Mouse (Mus musculus): ENCODE results near the gene Cd3d. TPM values are rescaled to one million over a fixed set of nuclear protein-coding genes. Genes with fewer than 3 reads are reported as not detected.
A peak's percentile ranks its signal among the peaks of the same experiment; 100 is the strongest.
"Not testable (repeated sequence)": the region's sequence is repeated elsewhere in the genome, so short reads cannot be mapped to it uniquely, and the experiment has no call there.

Cd3d gene
- polyA plus RNA-seq (2012; rRNA removed) = 0.22 and 0.36 TPM in 2 replicates

DNA sequence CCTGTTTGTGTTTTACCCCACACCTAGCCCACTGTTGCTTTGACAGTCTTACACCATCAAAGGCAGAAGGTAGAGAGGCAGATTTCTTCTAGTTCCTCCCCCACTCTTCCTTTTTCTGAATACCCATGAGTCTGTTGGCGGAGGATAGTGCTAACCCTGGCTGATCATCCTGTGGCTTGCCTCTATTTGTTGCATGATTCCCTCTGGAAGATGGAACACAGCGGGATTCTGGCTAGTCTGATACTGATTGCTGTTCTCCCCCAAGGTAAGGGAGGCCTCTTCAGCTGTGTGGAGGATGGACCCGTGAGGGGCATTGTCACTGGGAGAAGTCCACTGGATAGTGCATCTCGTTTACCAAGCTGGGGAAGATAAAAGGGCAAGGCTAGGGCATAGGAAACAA lies at the start of gene Cd3d:
Gene Cd3d (plus strand): TSS at position 111 of the 400 bp plus-strand sequence.
- DNase-seq (ENCODE audit: low read depth) = no peak

DNA sequence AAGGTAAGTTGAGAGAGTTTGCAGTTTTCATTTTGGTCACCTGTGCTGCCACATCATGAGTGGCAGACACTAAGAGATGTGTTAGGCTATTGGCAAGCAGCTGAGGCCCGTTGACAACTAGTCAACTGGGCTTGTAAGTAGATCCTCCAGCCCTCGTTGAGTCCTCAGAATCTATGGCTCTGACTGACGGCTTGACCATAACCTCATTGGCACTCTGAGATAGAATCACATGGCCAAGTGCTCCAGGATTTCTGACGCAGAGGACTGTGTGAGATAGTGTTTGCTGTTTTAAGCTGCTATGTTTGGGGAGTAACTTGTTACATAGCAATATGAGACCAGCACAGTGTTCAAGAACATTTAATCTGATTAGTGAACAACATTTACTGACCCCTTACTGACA lies 39.8 kb upstream of the Cd3d start:
- DNase-seq (ENCODE audit: low read depth) = no peak

GRCm38 (mm10) chr9:44942421-44942820 lies 39.2 kb upstream of the Cd3d start:
- no peak for DNase-seq (ENCODE audit: low read depth)

DNA sequence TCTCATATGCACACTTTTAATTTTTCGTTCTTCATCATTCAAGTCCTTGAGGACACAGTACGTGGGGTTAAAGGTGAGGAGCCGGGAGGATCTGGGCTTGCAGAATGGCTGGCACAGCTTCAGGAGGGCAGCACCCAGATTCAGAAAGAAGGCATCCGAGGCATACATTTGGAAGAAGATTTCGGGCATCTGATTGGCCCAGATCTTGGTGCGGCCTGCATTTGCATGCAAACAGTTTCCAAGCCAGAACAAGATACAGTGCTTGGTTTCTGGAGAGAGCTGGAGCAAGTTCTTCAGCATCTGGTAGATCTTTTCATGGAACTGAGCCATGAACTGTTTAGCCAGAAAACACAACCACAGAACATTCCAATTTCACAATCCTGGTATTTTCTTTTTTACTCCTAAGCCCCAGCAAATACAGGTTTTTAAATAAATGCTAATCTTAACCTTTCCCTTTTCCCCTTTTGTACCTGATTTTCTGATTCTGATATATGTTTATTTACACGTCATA lies 35.3 kb upstream of the Cd3d start:
- DNase-seq (ENCODE audit: low read depth) = no peak

GRCm38 (mm10) chr9:44947836-44948235 lies 33.8 kb upstream of the Cd3d start:
- DNase-seq (ENCODE audit: low read depth) = no peak

DNA sequence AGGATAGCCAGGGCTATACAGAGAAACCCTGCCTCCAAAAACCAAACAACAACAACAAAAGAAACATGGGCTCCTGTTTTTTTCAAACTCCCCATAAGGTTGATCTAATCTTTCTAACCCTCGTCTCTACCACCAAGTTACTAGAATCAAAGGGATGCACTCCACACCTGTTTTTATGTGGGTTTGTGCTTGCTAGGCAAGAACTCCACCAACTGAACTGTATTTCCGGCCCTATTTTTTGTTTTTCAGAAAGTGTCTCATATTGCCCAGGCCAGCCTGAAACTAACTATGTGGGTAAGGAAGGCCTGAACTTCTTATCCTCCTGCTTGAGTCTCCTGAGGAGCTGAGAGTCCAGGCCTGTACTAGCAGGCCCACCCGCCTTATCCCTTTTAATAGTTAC lies 27.2 kb upstream of the Cd3d start:
- DNase-seq (ENCODE audit: low read depth) = no peak

GRCm38 (mm10) chr9:44965126-44965832 lies 16.3 kb upstream of the Cd3d start, which contains the start of gene Ube4a:
Gene Ube4a (minus strand): TSS chr9:44965600.
- peak; percentile 85 for DNase-seq (ENCODE audit: low read depth)

DNA sequence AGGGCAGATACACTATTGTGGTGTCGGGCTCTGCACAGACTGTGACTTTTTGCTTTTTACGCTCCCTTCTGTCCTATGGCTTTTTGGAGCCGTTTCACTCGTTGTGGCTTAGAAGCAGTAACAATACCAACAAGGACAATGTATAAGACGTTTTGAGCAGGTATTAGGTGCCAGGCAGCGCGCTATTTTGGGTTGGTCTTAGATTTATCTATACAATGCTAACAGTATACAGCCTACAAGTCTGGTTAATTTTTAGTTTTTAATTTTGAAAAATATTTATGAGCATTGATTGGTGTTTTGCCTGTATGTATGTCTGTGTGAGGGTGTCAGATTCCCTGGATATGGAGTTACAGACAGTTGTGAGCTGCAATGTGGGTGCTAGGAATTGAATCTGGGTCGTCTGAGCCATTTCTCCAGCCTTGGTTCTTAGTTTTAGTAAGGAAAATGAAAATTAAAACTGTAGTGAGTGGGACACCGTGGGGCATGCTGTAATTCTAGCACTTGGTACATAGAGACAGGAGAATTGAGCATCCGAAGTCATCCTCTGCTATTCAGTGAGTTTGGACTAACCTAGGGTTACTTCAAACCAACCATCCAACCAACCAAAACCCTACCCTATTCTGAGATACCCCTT lies 15.6 kb upstream of the Cd3d start:
- no peak for DNase-seq (ENCODE audit: low read depth)

DNA sequence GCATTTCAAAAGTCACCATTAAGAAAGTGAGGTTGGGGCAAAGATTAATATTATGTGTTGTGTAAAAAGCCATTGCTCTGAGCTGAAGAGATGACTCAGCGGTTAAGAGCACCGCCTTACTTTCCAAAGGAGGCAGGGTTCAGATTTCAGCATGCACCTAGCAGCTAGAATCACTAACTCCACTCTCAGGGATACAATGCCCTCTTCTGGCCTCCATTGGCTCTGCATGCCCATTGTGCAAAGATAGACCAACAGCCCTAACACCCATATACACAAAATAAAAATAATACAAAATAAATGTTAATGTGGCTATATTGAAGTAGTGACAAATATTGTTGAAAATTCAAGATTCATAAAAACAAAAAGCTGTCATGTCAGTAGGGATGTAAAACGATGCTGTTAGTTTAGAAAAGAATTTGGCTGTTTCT lies 14.8 kb upstream of the Cd3d start:
- DNase-seq (ENCODE audit: low read depth) = peak; percentile 58

GRCm38 (mm10) chr9:44967763-44968162 lies 13.8 kb upstream of the Cd3d start:
- not testable (repeated sequence) for DNase-seq (ENCODE audit: low read depth)

GRCm38 (mm10) chr9:44969450-44969849 lies 12.1 kb upstream of the Cd3d start:
- DNase-seq (ENCODE audit: low read depth) = no peak

- no peak for DNase-seq (ENCODE audit: low read depth)
Measured at GRCm38 (mm10) chr9:44977813-44978212, 3.8 kb upstream of the Cd3d start.

DNA sequence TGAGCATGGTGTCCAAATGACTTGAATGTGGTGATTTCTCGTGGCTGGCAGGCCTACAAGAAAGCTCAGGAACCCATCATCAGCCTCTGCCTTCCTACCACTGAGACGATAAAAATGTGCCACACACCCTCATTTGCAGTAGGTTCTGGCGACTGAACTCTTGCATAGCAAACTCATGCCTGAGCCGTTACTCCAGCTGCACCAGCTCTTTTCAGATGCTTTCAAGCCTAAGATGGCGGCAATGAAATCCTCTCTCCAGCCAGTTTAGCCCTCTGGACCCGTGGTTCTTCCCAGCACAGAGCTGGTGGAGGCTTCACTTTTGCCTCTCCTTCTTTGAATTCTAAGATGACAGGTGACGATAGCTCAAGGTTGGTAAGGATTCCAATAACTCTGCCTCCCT lies 1.8 kb upstream of the Cd3d start:
- DNase-seq (ENCODE audit: low read depth) = no peak

DNA sequence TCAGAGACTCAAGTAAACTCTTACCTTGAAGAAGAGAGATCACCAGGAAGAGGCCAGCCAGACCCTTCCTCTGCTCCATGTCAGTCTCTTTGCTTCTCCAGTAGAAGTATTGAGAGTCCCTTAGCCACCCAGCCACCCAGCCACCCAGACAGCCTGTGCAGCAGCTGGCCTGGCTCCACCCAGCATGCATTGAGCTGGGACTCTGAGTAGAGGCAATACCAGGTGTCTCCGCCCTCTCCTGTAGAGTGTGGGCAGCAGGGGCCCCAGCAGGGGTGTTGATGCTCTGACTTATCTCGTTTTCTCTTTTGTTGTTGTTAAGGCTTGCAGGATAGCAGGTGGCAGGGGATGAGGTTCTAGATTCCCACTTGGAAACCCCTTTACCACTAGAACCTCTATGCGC lies 1.3 kb upstream of the Cd3d start, which contains the start of gene Cd3g:
Gene Cd3g (minus strand): TSS at position 190 of the 400 bp plus-strand sequence.
- no peak for DNase-seq (ENCODE audit: low read depth)

- no peak for DNase-seq (ENCODE audit: low read depth)
Measured at GRCm38 (mm10) chr9:44981104-44981503, 482 bp upstream of the Cd3d start.

DNA sequence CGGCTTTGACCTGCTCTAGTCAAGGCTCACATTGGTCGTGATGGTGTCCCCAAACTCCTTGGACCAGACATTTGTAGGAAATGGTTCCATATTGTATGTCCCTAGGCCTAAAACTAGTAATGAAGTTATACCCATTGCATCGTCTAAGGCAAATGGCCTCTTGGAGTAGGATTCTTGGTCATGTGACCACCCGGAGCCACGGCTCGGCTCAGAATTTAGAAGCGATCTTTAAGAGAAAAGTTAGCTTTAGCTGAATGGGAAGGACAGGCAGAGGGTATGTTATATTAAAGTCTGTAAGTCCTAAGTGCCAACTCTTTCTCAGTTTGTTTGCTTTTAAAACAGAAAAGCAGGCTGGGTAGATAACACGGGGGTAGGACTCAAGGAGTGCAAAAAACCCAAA lies 495 bp downstream of the Cd3d start:
- DNase-seq (ENCODE audit: low read depth) = no peak

DNA sequence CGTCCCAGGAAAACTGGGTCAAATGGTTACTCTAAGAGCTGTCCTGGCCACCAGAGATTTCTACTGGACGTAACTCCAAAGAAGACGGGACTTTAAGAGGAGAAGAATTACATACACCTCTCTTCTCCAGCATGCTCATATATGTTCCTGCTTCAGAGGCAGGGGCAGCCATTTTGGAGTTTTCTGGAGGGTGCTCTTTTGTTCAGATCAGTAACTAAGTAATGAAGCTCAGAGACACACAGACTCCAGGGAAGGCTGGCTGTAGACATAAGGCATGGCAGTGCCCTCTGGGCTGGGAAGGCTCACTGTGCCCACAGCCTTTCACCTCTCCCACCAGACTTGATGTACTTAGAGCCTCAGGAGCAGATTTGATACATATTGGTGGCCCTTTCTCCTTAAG lies 945 bp downstream of the Cd3d start:
- no peak for DNase-seq (ENCODE audit: low read depth)

DNA sequence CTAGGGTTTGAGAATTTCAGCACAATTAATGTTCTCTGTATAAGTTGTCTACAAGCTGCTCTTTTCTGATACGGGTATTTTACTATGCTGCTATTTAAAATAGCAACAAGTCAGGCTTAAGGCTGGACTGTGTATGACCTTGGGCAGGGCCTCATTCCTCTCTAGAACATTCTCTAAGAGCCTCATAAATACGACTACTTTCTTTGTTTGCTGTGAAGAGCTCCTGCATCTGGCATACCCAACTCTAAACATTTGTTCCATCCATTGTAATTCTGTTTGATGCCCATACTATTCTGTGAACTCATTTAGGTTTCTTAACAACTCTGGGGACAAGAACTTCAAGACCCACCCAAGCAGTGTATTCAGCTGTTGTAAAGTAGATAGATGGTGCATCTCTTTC lies 1.4 kb downstream of the Cd3d start:
- DNase-seq (ENCODE audit: low read depth) = no peak

DNA sequence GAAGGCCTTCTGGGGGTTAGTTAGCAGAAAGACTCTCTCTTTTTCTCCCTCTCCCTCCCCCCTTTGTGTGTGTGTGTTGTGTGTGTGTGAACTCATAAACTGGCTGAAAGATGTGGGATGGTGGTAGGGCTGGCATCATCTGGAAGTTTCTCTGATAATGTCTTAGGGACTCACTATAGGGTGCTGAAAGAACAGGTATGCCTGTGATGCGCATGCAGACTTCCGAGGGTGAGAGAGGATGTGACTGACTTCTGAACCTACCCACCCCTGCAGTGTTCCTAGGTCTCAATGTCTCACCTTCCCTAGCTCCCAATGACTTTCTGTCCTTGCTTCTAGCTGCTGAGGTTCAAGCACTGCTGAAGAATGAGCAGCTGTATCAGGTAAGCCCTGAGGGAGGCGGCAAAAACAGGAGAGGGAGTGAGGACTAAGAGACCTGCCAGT lies 4.2 kb downstream of the Cd3d start:
- no peak for DNase-seq (ENCODE audit: low read depth)

GRCm38 (mm10) chr9:44986242-44986781 lies 4.7 kb downstream of the Cd3d start:
- no peak for DNase-seq (ENCODE audit: low read depth)

GRCm38 (mm10) chr9:44986976-44987375 lies 5.4 kb downstream of the Cd3d start:
- DNase-seq (ENCODE audit: low read depth) = no peak

- no peak for DNase-seq (ENCODE audit: low read depth)
Measured at GRCm38 (mm10) chr9:44991821-44992220, 10.2 kb downstream of the Cd3d start.

- no peak for DNase-seq (ENCODE audit: low read depth)
Measured at GRCm38 (mm10) chr9:44992271-44992670, 10.7 kb downstream of the Cd3d start.
